Mouse (Mus musculus): ENCODE data around the gene Irgc1. TPM values are rescaled to one million over a fixed set of nuclear protein-coding genes. Genes with fewer than 3 reads are reported as not detected.

Gene Irgc1
- total and polyA plus RNA-seq, 2 experiments from 2014 or later: not detected

DNA sequence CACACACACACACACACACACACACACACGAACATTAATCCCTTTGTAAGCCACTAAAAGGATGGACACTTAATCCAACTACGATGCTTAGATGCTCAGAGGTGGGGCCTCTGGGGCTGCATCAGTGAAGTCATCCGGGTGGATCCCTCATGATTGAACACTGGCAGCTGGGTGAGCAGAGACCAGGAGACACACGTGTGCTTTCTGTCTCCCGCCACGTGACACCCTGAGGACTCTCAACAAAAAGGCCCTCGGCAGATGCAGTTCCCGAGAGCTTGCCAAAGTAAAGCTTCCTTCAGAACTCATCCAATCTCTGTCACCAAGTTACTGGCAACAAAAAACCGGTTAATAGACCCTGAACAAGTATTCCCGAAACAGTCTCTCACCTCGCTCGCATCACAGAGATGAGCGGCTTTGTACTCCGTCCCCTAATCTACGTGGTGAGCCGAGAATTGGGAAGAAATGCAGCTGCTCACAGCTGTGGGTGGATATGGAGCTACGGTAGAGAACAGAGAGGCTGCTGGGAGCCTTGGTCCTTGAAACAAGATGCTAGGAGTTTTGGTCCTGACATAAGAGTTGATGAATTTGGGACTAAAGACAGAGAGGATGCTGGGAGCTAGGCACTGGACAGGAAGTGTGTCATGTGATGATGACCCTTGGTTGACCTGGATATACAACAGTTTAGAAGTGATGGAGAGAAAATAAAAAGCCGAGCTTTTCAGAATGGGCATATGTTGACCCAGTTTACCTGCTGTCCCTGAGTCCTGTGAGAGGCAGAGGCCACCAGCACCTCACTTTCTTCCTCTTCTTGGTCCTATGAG lies 28.2 kb upstream of the Irgc1 start:
- Histone ChIP-seq H3K4me2 (ENCODE audit: low read depth, low read length) (peak overlapping the region; percentile 86), H3K9me3 (ENCODE audit: low read length) (no peaks in the 10 kb centered on the region), H3K36me3 (ENCODE audit: insufficient read depth, low read length) (no peaks in the 10 kb centered on the region), H3K4me3 (ENCODE audit: low read length) (peak overlapping the region; percentile 72), H3K27me3 (ENCODE audit: insufficient read depth, low read length) (no peaks in the 10 kb centered on the region), H3K27ac (peak overlapping the region; percentile 89; the same call in 1 of the 2 replicates), H3K9ac (replicated peaks; ENCODE audit: low read length) (peak overlapping the region; percentile 33; the same call in 1 of the 2 replicates), H3K4me1 (ENCODE audit: insufficient read depth, low read length) (peaks cover 22% of the 10 kb centered on the region; the same call in 1 of the 2 replicates)
- TF ChIP-seq CTCF (IDR thresholded peaks at IDR 0.05; ENCODE audit: low read depth): no peak
- DNase-seq (ENCODE audit: low spot score) (peak; percentile 44), ATAC-seq (peak; percentile 16; the same call in 1 of the 2 replicates)
- WGBS: 36% methylated on average over 18 of the region's 18 CpGs

DNA sequence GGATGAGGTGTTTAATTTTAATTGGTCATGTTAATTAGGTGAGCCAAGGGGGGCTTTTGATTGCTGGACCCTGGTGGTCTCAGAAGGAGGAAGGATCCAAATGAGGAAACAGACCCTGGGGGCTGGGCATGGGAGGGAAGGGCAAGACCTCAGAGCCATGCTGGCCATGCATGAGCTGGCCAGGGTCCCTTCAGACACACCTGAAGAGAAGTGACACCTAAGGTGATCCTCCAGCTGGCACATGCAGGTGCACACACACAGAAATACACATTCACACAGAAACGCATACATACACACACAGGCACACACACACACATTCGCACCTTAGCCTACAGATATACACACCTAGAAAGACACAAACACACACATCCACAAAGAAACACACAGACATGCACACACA lies 27.6 kb upstream of the Irgc1 start:
- H3K4me3 ChIP-seq (ENCODE audit: low read length): no peak overlapping the region
- no peak for TF ChIP-seq CTCF (IDR thresholded peaks at IDR 0.05; ENCODE audit: low read depth)
- H3K36me3 ChIP-seq (ENCODE audit: insufficient read depth, low read length): no peaks in the 10 kb centered on the region
- no peaks in the 10 kb centered on the region for H3K9me3 ChIP-seq (ENCODE audit: low read length)
- WGBS: 86% methylated on average over 2 of the region's 2 CpGs
- no peak overlapping the region for H3K27ac ChIP-seq
- peak overlapping the region; percentile 86; the same call in 1 of the 2 replicates for H3K4me2 ChIP-seq (ENCODE audit: low read depth, low read length)
- H3K27me3 ChIP-seq (ENCODE audit: insufficient read depth, low read length): no peaks in the 10 kb centered on the region
- peaks cover 21% of the 10 kb centered on the region; the same call in 1 of the 2 replicates for H3K4me1 ChIP-seq (ENCODE audit: insufficient read depth, low read length)
- no peak overlapping the region for H3K9ac ChIP-seq (replicated peaks; ENCODE audit: low read length)
- no peak for ATAC-seq
- no peak for DNase-seq (ENCODE audit: low spot score)

GRCm38 (mm10) chr7:24478911-24479310 lies 26.8 kb upstream of the Irgc1 start:
- Histone ChIP-seq H3K9me3 (ENCODE audit: low read length) (no peaks in the 10 kb centered on the region), H3K4me3 (ENCODE audit: low read length) (no peak overlapping the region), H3K9ac (replicated peaks; ENCODE audit: low read length) (no peak overlapping the region), H3K4me2 (ENCODE audit: low read depth, low read length) (no peak overlapping the region), H3K27ac (no peak overlapping the region), H3K36me3 (ENCODE audit: insufficient read depth, low read length) (no peaks in the 10 kb centered on the region), H3K4me1 (ENCODE audit: insufficient read depth, low read length) (peaks cover 14% of the 10 kb centered on the region; the same call in 1 of the 2 replicates), H3K27me3 (ENCODE audit: insufficient read depth, low read length) (no peaks in the 10 kb centered on the region)
- 90% methylated on average over 5 of the region's 5 CpGs for WGBS
- DNase-seq (ENCODE audit: low spot score): no peak
- TF ChIP-seq CTCF (IDR thresholded peaks at IDR 0.05; ENCODE audit: low read depth): no peak
- ATAC-seq: no peak

GRCm38 (mm10) chr7:24476856-24477255 lies 24.8 kb upstream of the Irgc1 start:
- H3K4me3 ChIP-seq (ENCODE audit: low read length): no peak overlapping the region
- 84% methylated on average over 7 of the region's 7 CpGs for WGBS
- H3K36me3 ChIP-seq (ENCODE audit: insufficient read depth, low read length): no peaks in the 10 kb centered on the region
- no peak overlapping the region for H3K9ac ChIP-seq (replicated peaks; ENCODE audit: low read length)
- no peak for TF ChIP-seq CTCF (IDR thresholded peaks at IDR 0.05; ENCODE audit: low read depth)
- peaks cover 13% of the 10 kb centered on the region; the same call in 1 of the 2 replicates for H3K4me1 ChIP-seq (ENCODE audit: insufficient read depth, low read length)
- DNase-seq (ENCODE audit: low spot score) (no peak), ATAC-seq (no peak)
- no peaks in the 10 kb centered on the region for H3K27me3 ChIP-seq (ENCODE audit: insufficient read depth, low read length)
- no peak overlapping the region for H3K4me2 ChIP-seq (ENCODE audit: low read depth, low read length)
- no peak overlapping the region for H3K27ac ChIP-seq
- no peaks in the 10 kb centered on the region for H3K9me3 ChIP-seq (ENCODE audit: low read length)

GRCm38 (mm10) chr7:24476338-24476737 lies 24.2 kb upstream of the Irgc1 start:
- peaks cover 13% of the 10 kb centered on the region; the same call in 1 of the 2 replicates for H3K4me1 ChIP-seq (ENCODE audit: insufficient read depth, low read length)
- no peak for TF ChIP-seq CTCF (IDR thresholded peaks at IDR 0.05; ENCODE audit: low read depth)
- H3K4me3 ChIP-seq (ENCODE audit: low read length): no peak overlapping the region
- ATAC-seq (no peak), DNase-seq (ENCODE audit: low spot score) (no peak)
- WGBS: 70% methylated on average over 8 of the region's 8 CpGs
- no peak overlapping the region for H3K9ac ChIP-seq (replicated peaks; ENCODE audit: low read length)
- H3K4me2 ChIP-seq (ENCODE audit: low read depth, low read length): no peak overlapping the region
- no peaks in the 10 kb centered on the region for H3K36me3 ChIP-seq (ENCODE audit: insufficient read depth, low read length)
- H3K27me3 ChIP-seq (ENCODE audit: insufficient read depth, low read length): no peaks in the 10 kb centered on the region
- no peak overlapping the region for H3K27ac ChIP-seq
- no peaks in the 10 kb centered on the region for H3K9me3 ChIP-seq (ENCODE audit: low read length)

DNA sequence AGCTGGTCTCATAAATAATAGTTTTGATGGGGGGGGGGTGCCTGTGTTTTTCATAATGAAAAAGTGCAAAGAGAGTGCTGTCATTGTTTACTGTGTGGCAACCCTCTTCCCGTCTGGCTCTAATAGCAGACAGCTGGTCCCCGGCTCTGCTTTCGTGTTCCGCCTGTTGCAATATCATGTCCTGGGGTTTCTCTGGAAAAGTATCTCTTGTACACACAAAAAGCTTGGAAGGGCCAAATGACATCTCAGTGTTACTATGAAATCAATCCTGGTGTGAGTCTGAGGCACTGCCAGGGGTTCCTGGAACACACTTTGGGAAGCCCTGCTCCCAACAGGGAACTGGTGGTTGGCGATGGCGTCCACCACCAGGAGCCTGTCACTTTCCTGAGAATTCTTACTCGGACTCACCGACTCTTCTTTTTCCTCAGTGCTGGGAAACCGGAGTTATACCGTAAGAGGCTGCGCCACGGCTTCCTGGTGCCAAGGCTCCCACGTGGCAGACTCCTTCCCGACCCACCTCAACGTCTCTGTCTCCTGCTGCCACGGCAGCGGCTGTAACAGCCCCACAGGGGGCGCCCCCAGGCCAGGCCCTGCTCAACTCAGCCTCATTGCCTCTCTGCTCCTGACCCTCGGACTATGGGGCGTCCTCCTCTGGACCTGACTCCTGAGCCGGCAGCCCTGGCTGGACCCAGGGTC lies 22.9 kb upstream of the Irgc1 start:
- Histone ChIP-seq H3K27me3 (ENCODE audit: insufficient read depth, low read length) (no peaks in the 10 kb centered on the region), H3K9ac (replicated peaks; ENCODE audit: low read length) (no peak overlapping the region), H3K27ac (peak overlapping the region; percentile 22; the same call in 1 of the 2 replicates), H3K4me1 (ENCODE audit: insufficient read depth, low read length) (0 out of 2 replicates have a peak, but pooled peaks cover 3% of the 10 kb centered on the region), H3K4me3 (ENCODE audit: low read length) (no peak overlapping the region), H3K4me2 (ENCODE audit: low read depth, low read length) (peak overlapping the region; percentile 22; the same call in 1 of the 2 replicates), H3K9me3 (ENCODE audit: low read length) (no peaks in the 10 kb centered on the region), H3K36me3 (ENCODE audit: insufficient read depth, low read length) (no peaks in the 10 kb centered on the region)
- ATAC-seq: no peak
- WGBS: 20% methylated on average over 21 of the region's 21 CpGs
- DNase-seq (ENCODE audit: low spot score): peak; percentile 51
- peak; percentile 43 for TF ChIP-seq CTCF (IDR thresholded peaks at IDR 0.05; ENCODE audit: low read depth)
